Mouse (Mus musculus) liver, embryonic 16.5 days (tissue): ENCODE results near the gene D430041D05Rik. TPM values are rescaled to one million over a fixed set of nuclear protein-coding genes. Genes with fewer than 3 reads are reported as not detected.

Experiments
- ATAC-seq: fragments of 200-750 bp; cut with Nextera tagmentation; 2 replicates; pipeline ENCODE4 v1.8.0; 2017; ENCODE audit warnings: low read depth, mild to moderate bottlenecking, moderate number of reproducible peaks, moderate library complexity
- H3K27ac ChIP-seq: fragments of 300-500 bp; sonication (generic); 2 replicates; pipeline ENCODE4 v1.5.1; 2014; ENCODE audit warnings: mild to moderate bottlenecking, low read length
- H3K27me3 ChIP-seq: fragments of 300-500 bp; sonication (generic); 2 replicates; pipeline ENCODE4 v1.6.1; 2014; ENCODE audit warnings: low read depth, low read length, mixed read lengths; ENCODE audit not compliant: control insufficient read depth, insufficient read depth
- H3K36me3 ChIP-seq: fragments of 300-500 bp; sonication (generic); 2 replicates; pipeline ENCODE4 v1.6.1; 2014; ENCODE audit warnings: mild to moderate bottlenecking; ENCODE audit not compliant: control insufficient read depth, insufficient read depth
- H3K4me1 ChIP-seq: fragments of 300-500 bp; sonication (generic); 2 replicates; pipeline ENCODE4 v1.6.1; 2014; ENCODE audit warnings: low read depth, low read length, mixed read lengths; ENCODE audit not compliant: control insufficient read depth
- H3K4me2 ChIP-seq: fragments of 300-500 bp; sonication (generic); 2 replicates; pipeline ENCODE4 v1.6.1; 2014; ENCODE audit warnings: low read depth, low read length, mixed read lengths
- H3K4me3 ChIP-seq: fragments of 300-500 bp; sonication (generic); 2 replicates; pipeline ENCODE4 v1.5.1; 2014; ENCODE audit warnings: low read depth, mild to moderate bottlenecking, low read length
- H3K9ac ChIP-seq: fragments of 300-500 bp; sonication (generic); 2 replicates; pipeline ENCODE4 v1.6.1; 2014; ENCODE audit warnings: low read depth, low read length
- H3K9me3 ChIP-seq: fragments of 300-500 bp; sonication (generic); replicated peaks from 2 replicates; pipeline ENCODE4 v1.6.1; 2016; ENCODE audit warnings: low read length; ENCODE audit not compliant: control insufficient read depth
- WGBS: fragments of 180-500 bp; shearing (Covaris S2); extraction: QIAGEN DNeasy Blood & Tissue Kit; methylation state at CpG from one replicate; pipeline ENCODE4 v1.1.7; 2014; ENCODE audit not compliant: insufficient replicate concordance; 5-methylcytosine and 5-hydroxymethylcytosine counted together
- polyA plus RNA-seq: library from polyadenylated mRNA; unstranded; fragments of >200 nt; fragmentation: Nextera tagmentation; extraction: Ambion mirVana; gene quantifications from 2 replicates; pipeline ENCODE4 v1.2.1, GENCODE M21; 2015

D430041D05Rik gene
- polyA plus RNA-seq, 1 experiment from 2014 or later, result not detected

- no peak for ATAC-seq
- no peak overlapping the region for H3K4me2 ChIP-seq
- H3K27ac ChIP-seq, result no peak overlapping the region
- no peak overlapping the region for H3K9ac ChIP-seq
- no peaks in the 10 kb centered on the region for H3K36me3 ChIP-seq
- no peaks in the 10 kb centered on the region for H3K4me1 ChIP-seq
- H3K9me3 ChIP-seq, result no peaks in the 10 kb centered on the region
- no peaks in the 10 kb centered on the region for H3K27me3 ChIP-seq
- 76% methylated on average over 18 of the region's 18 CpGs for WGBS
- H3K4me3 ChIP-seq, result no peak overlapping the region
Measured at GRCm38 (mm10) chr2:104192401-104193141, 218.2 kb downstream of the D430041D05Rik start.

DNA sequence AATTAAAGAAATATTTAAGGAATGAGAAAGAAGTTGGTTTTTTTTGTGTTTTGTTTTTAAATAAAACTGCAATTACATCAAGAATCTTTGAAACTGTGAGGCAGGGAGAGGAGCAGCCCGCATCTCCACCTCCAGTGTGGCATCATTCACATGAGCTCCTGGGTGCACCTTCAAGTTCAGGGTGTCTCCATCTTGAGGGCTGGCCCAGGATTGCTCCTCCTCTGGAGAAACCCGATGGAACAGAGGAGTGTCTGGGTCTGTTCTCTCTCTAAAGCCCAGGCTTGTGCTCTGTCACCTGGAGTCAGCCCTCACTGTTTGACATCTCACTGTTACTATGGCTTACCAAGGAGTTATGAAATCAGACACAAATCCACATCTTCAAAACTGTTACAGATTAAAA lies 219.1 kb downstream of the D430041D05Rik start:
- Histone ChIP-seq H3K9me3 (no peaks in the 10 kb centered on the region), H3K27me3 (no peaks in the 10 kb centered on the region), H3K4me1 (no peaks in the 10 kb centered on the region), H3K4me2 (no peak overlapping the region), H3K36me3 (no peaks in the 10 kb centered on the region), H3K4me3 (no peak overlapping the region), H3K27ac (no peak overlapping the region), H3K9ac (no peak overlapping the region)
- ATAC-seq, result no peak
- 43% methylated on average over 2 of the region's 2 CpGs for WGBS

GRCm38 (mm10) chr2:104188859-104189258 lies 222.0 kb downstream of the D430041D05Rik start:
- H3K27ac ChIP-seq, result no peak overlapping the region
- ATAC-seq, result no peak
- no peak overlapping the region for H3K4me2 ChIP-seq
- no peaks in the 10 kb centered on the region for H3K9me3 ChIP-seq
- 45% methylated on average over 2 of the region's 2 CpGs for WGBS
- H3K4me3 ChIP-seq, result no peak overlapping the region
- H3K27me3 ChIP-seq, result no peaks in the 10 kb centered on the region
- H3K9ac ChIP-seq, result no peak overlapping the region
- no peaks in the 10 kb centered on the region for H3K36me3 ChIP-seq
- H3K4me1 ChIP-seq, result no peaks in the 10 kb centered on the region

DNA sequence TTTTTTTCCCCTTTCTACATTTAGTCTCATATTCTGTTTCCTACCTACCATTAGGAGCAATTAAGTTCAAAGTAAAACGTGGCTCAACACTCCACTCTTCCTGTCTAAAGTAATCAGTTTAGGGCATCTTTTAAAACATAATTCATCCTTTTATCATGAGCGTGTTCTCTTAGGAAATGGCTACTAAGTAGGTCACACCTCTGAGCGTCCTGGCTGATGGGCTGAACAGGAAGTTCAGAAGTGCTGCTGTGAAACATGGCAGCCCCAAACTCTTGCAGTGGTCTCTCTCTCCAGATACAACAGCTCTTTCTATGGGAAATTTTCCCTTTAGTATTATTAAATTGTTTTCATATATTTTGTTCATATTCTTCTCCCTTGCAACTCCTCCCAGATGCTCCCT lies 223.7 kb downstream of the D430041D05Rik start:
- H3K4me1 ChIP-seq, result no peaks in the 10 kb centered on the region
- H3K9me3 ChIP-seq, result no peaks in the 10 kb centered on the region
- no peak overlapping the region for H3K4me2 ChIP-seq
- no peaks in the 10 kb centered on the region for H3K36me3 ChIP-seq
- H3K9ac ChIP-seq, result no peak overlapping the region
- no peaks in the 10 kb centered on the region for H3K27me3 ChIP-seq
- no peak overlapping the region for H3K27ac ChIP-seq
- H3K4me3 ChIP-seq, result no peak overlapping the region
- ATAC-seq, result no peak
- 24% methylated on average over 3 of the region's 3 CpGs for WGBS

DNA sequence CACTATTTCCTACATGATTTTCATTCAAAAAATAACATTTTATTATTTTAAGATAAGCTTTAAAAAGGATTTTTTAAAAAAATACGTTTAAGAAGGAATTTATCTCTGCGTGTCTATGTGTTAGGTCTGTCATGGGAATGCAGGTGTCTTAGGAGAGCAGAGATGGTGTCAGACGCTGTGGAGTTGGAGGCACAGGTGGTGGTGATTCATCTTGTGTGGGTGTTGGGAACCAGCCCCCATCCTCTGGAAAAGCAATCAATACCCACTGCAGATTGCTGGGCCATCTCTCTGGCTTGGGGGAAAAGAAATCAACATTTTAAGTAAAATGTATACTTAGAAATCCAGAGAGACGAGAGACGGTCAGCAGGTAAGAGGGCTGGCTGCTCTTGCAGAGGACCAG lies 225.2 kb downstream of the D430041D05Rik start:
- Histone ChIP-seq H3K36me3 (no peaks in the 10 kb centered on the region), H3K9me3 (no peaks in the 10 kb centered on the region), H3K9ac (no peak overlapping the region), H3K4me1 (no peaks in the 10 kb centered on the region), H3K4me2 (no peak overlapping the region), H3K4me3 (no peak overlapping the region), H3K27me3 (no peaks in the 10 kb centered on the region), H3K27ac (no peak overlapping the region)
- 70% methylated on average over 5 of the region's 5 CpGs for WGBS
- ATAC-seq, result no peak

GRCm38 (mm10) chr2:104184296-104184695 lies 226.5 kb downstream of the D430041D05Rik start:
- H3K4me2 ChIP-seq, result no peak overlapping the region
- WGBS, result 8% methylated on average over 4 of the region's 4 CpGs

DNA sequence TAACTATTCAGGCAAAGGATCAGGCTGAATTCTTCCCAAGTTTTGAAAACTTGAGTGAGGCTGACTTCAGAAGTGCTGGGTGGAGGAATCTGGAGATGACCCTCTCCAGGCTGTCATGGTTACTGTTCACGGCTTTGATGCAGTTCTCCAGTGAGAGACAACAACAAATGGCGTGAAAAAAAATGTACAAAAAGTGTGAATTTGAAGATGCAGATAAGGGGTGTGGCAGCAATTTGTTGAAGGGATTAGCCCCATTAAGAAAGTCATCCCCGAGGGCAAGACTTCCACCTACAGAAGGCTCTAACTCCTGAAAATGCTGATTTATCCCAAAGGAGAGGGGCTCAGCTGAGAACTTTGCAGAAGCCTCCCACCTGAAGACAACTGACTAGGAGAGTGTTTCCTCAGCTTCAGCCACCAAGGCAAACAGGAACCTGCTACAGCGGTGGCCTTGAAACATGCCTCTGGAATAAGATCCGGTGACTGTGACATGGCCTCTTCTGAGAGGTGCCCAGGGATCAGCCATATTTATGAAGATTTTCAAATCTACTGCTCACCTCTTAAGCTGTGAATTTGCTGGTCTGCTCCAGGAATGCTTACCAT lies 227.5 kb downstream of the D430041D05Rik start:
- WGBS, result 50% methylated on average over 5 of the region's 5 CpGs
- ATAC-seq, result no peak
- H3K9ac ChIP-seq, result no peak overlapping the region
- no peaks in the 10 kb centered on the region for H3K36me3 ChIP-seq
- H3K4me1 ChIP-seq, result no peaks in the 10 kb centered on the region
- no peak overlapping the region for H3K27ac ChIP-seq
- H3K4me2 ChIP-seq, result no peak overlapping the region
- H3K27me3 ChIP-seq, result no peaks in the 10 kb centered on the region
- no peak overlapping the region for H3K4me3 ChIP-seq
- no peaks in the 10 kb centered on the region for H3K9me3 ChIP-seq

More at GRCm38 (mm10) chr2:104184296-104184695, 226.5 kb downstream of the D430041D05Rik start:
- Histone ChIP-seq H3K27ac (no peak overlapping the region), H3K27me3 (no peaks in the 10 kb centered on the region), H3K36me3 (no peaks in the 10 kb centered on the region), H3K9ac (no peak overlapping the region), H3K9me3 (no peaks in the 10 kb centered on the region), H3K4me3 (no peak overlapping the region), H3K4me1 (no peaks in the 10 kb centered on the region)
- no peak for ATAC-seq

DNA sequence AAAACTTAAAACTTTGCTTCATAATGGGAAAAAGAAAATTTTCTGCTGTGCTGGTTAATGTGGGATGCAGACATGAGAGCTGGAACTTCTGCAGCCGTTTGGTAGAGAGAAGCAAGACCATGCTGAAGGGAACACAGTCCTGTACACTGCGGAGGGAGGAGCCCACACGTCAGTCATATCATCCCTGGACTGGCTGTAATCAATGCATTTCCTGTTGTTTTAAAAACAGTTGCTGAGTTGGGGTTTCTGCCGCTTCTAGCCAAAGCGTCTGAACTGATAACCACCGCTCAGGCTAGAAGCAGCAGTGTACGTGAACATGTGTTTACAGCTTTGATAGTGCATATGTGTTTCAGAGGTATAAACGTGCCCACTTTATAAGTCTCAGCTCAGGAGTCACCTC lies 231.2 kb downstream of the D430041D05Rik start:
- Histone ChIP-seq H3K4me3 (no peak overlapping the region), H3K9ac (no peak overlapping the region), H3K4me2 (no peak overlapping the region), H3K9me3 (no peaks in the 10 kb centered on the region), H3K4me1 (no peaks in the 10 kb centered on the region), H3K27ac (no peak overlapping the region), H3K36me3 (no peaks in the 10 kb centered on the region), H3K27me3 (no peaks in the 10 kb centered on the region)
- peak; percentile 27; the same call in 1 of the 2 replicates for ATAC-seq
- 25% methylated on average over 8 of the region's 8 CpGs for WGBS

DNA sequence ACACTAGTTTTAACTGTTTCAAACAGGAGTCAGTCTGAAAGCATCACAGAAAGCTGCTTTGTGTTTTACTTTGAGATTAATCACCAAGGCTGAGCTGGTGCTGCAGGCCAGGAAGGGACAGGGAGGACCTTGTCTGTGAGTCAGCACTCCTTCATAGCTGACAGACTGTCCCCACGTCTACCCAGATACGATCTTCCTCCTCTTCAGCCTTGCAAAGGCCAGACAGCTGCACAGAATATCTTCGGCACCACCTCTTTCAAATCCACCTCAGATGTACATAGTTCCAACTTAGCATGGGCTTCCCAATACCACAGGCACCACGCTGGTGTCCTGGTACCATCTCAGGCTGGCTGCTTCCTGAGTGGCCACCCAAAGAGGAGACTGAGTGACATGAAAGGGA lies 232.6 kb downstream of the D430041D05Rik start:
- Histone ChIP-seq H3K27me3 (no peaks in the 10 kb centered on the region), H3K27ac (no peak overlapping the region), H3K36me3 (no peaks in the 10 kb centered on the region), H3K4me3 (no peak overlapping the region), H3K9ac (no peak overlapping the region), H3K4me2 (no peak overlapping the region), H3K4me1 (no peaks in the 10 kb centered on the region), H3K9me3 (no peaks in the 10 kb centered on the region)
- 38% methylated on average over 4 of the region's 4 CpGs for WGBS
- ATAC-seq, result no peak
